Mouse (Mus musculus): Measurements from ENCODE around the gene Foxa3. TPM values are rescaled to one million over a fixed set of nuclear protein-coding genes. Genes with fewer than 3 reads are reported as not detected.
"Not testable (repeated sequence)": the region's sequence is repeated elsewhere in the genome, so short reads cannot be mapped to it uniquely, and the experiment has no call there.

Gene Foxa3
- not detected in 2 replicates for polyA plus RNA-seq (2016; fragmentation: Nextera tagmentation; extraction: Ambion mirVana)

DNA sequence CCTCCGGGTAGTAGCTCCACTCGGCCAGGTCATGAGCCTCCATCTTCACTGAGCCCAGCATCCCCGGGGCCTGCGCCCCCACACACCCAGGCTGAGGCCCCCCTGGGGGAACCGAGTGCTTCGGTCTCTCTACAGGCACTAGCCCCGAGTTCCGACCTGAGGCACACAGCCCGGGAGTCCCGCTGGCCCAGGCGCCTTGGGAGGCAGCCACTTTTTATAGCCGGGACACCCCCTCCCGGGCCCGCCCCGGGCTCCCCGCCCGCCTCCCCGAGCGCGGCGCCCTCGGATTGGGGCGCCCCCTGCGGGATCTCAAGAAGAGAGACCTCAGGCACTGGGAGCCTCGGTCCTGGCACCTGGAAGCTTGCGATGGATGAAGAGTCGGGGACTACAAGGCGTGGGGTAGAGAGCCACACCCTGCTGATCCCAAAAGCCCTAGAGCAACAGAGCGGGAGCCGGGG is at the start of gene Foxa3:
Gene Foxa3 (minus strand): TSS at position 182 of the 458 bp plus-strand sequence.
- WGBS, result 3% methylated on average over 30 of the region's 30 CpGs
- peaks cover 31% of the 10 kb centered on the region for H3K4me1 ChIP-seq
- H3K9me3 ChIP-seq (replicated peaks), result no peaks in the 10 kb centered on the region; the same call in 1 of the 2 replicates
- H3K27me3 ChIP-seq (ENCODE audit: low read depth, poor library complexity, severe bottlenecking), result peaks cover 47% of the 10 kb centered on the region
- peaks cover 5% of the 10 kb centered on the region for H3K36me3 ChIP-seq
- peak; percentile 53 for DNase-seq (ENCODE audit: low spot score)
- H3K27ac ChIP-seq, result peak within 1 kb of the TSS; percentile 92
- H3K4me3 ChIP-seq, result peak within 1 kb of the TSS; percentile 88

- WGBS, result 57% methylated on average over 3 of the region's 3 CpGs
- H3K9me3 ChIP-seq (replicated peaks); DNase-seq (ENCODE audit: low spot score); H3K27ac ChIP-seq; H3K4me1 ChIP-seq; H3K4me3 ChIP-seq; H3K36me3 ChIP-seq: not testable (repeated sequence)
- peaks cover 22% of the 10 kb centered on the region for H3K27me3 ChIP-seq (ENCODE audit: low read depth, poor library complexity, severe bottlenecking)
Measured at GRCm38 (mm10) chr7:19071024-19071423, 47.7 kb upstream of the Foxa3 start.

- Histone ChIP-seq H3K9me3 (replicated peaks) (0 out of 2 replicates have a peak, but pooled peaks cover 1% of the 10 kb centered on the region), H3K4me1 (no peaks in the 10 kb centered on the region), H3K27ac (no peak overlapping the region), H3K36me3 (no peaks in the 10 kb centered on the region), H3K4me3 (no peak overlapping the region), H3K27me3 (ENCODE audit: low read depth, poor library complexity, severe bottlenecking) (peaks cover 37% of the 10 kb centered on the region)
- 50% methylated on average over 3 of the region's 3 CpGs for WGBS
- peak; percentile 40 for DNase-seq (ENCODE audit: low spot score)
Measured at GRCm38 (mm10) chr7:19069500-19069899, 46.2 kb upstream of the Foxa3 start.

DNA sequence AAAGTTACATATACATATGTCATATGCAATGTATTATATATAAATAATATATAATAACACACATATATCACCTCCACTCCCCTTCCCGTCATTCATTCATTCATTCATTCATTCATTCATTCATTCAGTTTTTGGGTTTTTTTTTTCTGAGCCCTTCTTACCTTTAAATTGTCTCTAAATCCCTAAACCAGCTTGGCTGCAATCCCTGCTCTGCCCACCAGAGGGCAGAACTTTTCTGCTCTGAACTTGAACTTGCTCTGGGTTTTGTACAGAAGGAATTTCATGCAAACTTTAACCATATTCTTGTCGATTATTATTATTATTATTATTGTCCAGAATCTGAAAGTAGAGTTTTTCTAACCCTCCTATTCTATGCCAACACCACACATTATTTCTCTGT is 45.4 kb upstream of the Foxa3 start:
- H3K36me3 ChIP-seq, result no peaks in the 10 kb centered on the region
- H3K27me3 ChIP-seq (ENCODE audit: low read depth, poor library complexity, severe bottlenecking), result peaks cover 45% of the 10 kb centered on the region
- H3K27ac ChIP-seq, result no peak overlapping the region
- peak; percentile 83 for DNase-seq (ENCODE audit: low spot score)
- H3K4me3 ChIP-seq, result no peak overlapping the region
- 0 out of 2 replicates have a peak, but pooled peaks cover 1% of the 10 kb centered on the region for H3K9me3 ChIP-seq (replicated peaks)
- WGBS, result 6% methylated on average over 2 of the region's 2 CpGs
- no peaks in the 10 kb centered on the region for H3K4me1 ChIP-seq

- Histone ChIP-seq H3K27ac (no peak overlapping the region), H3K4me3 (no peak overlapping the region), H3K4me1 (no peaks in the 10 kb centered on the region), H3K36me3 (no peaks in the 10 kb centered on the region), H3K27me3 (ENCODE audit: low read depth, poor library complexity, severe bottlenecking) (peaks cover 49% of the 10 kb centered on the region), H3K9me3 (replicated peaks) (0 out of 2 replicates have a peak, but pooled peaks cover 1% of the 10 kb centered on the region)
- 71% methylated on average over 11 of the region's 14 CpGs for WGBS
- no peak for DNase-seq (ENCODE audit: low spot score)
Measured at GRCm38 (mm10) chr7:19067935-19068334, 44.6 kb upstream of the Foxa3 start.

DNA sequence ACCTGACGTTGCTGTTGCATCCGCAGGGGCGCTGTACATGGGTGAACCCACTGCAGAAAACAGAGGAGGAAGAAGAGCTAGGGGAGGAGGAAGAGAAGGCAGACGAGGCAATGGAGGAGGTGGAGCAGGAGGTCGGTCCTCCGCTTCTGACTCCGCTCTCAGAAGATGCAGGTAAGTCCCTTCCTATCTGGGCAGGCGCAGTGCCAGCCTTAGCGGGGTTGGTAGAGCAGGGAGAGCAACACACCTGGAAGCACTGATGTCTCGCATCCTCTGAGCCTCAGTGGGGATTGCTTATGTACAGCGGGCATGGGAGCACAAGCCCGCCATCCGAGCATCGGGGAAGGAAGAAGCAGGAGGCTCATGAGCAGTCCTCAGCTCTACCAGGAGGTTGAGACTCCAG is 43.7 kb upstream of the Foxa3 start:
- WGBS, result 48% methylated on average over 14 of the region's 14 CpGs
- 0 out of 2 replicates have a peak, but pooled peaks cover 1% of the 10 kb centered on the region for H3K9me3 ChIP-seq (replicated peaks)
- peaks cover 49% of the 10 kb centered on the region for H3K27me3 ChIP-seq (ENCODE audit: low read depth, poor library complexity, severe bottlenecking)
- no peaks in the 10 kb centered on the region for H3K4me1 ChIP-seq
- H3K36me3 ChIP-seq, result no peaks in the 10 kb centered on the region
- no peak for DNase-seq (ENCODE audit: low spot score)
- H3K27ac ChIP-seq, result no peak overlapping the region
- no peak overlapping the region for H3K4me3 ChIP-seq

DNA sequence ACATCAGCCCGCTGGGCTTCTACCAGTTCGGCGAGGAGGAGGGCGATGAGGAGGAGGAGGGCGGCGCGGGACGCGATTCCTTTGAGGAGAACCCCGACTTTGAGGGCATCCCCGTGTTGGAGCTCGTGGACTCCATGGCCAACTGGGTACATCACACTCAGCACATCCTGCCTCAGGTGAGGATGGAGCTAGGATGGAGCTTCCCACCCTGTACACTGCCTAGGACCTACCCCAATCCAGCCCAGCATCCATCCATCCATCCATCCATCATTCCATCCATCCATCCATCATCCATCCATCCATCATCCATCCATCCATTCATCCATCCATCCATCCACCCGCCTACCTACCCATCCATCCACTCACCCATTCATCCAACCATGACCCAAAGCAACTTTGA is 42.6 kb upstream of the Foxa3 start:
- Histone ChIP-seq H3K4me1 (no peaks in the 10 kb centered on the region), H3K9me3 (replicated peaks) (0 out of 2 replicates have a peak, but pooled peaks cover 1% of the 10 kb centered on the region), H3K4me3 (peak overlapping the region; percentile 15; the same call in 1 of the 2 replicates), H3K27me3 (ENCODE audit: low read depth, poor library complexity, severe bottlenecking) (peaks cover 49% of the 10 kb centered on the region), H3K27ac (no peak overlapping the region), H3K36me3 (no peaks in the 10 kb centered on the region)
- no peak for DNase-seq (ENCODE audit: low spot score)
- WGBS, result 53% methylated on average over 13 of the region's 13 CpGs

DNA sequence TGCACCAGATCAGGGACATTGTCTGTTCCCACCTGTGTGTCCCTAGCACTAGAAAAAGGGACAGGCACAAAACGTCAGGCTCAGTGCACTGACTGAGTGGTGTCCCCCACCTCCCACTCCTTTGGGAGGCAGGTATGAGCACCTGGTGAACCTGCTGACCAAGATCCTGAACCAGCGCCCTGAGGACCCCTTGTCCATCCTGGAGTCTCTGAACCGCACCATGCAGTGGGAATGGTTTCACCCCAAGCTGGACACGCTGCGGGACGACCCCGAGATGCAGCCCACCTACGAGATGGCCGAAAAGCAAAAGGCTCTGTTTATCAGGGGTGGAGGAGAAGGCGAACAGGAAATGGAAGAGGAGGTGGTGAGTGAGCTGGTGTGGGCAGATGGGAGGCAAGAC is 34.1 kb upstream of the Foxa3 start:
- Histone ChIP-seq H3K36me3 (peaks cover 40% of the 10 kb centered on the region), H3K4me3 (no peak overlapping the region), H3K27ac (no peak overlapping the region), H3K9me3 (replicated peaks) (no peaks in the 10 kb centered on the region), H3K4me1 (peaks cover 11% of the 10 kb centered on the region), H3K27me3 (ENCODE audit: low read depth, poor library complexity, severe bottlenecking) (no peaks in the 10 kb centered on the region)
- no peak for DNase-seq (ENCODE audit: low spot score)
- 91% methylated on average over 10 of the region's 10 CpGs for WGBS

- Histone ChIP-seq H3K9me3 (replicated peaks) (no peaks in the 10 kb centered on the region), H3K27me3 (ENCODE audit: low read depth, poor library complexity, severe bottlenecking) (no peaks in the 10 kb centered on the region), H3K4me1 (peaks cover 11% of the 10 kb centered on the region), H3K27ac (no peak overlapping the region), H3K4me3 (no peak overlapping the region), H3K36me3 (peaks cover 63% of the 10 kb centered on the region)
- DNase-seq (ENCODE audit: low spot score), result no peak
- WGBS, result 95% methylated on average over 8 of the region's 8 CpGs
Measured at GRCm38 (mm10) chr7:19055108-19055507, 31.8 kb upstream of the Foxa3 start.

- Histone ChIP-seq H3K27ac (no peak overlapping the region), H3K9me3 (replicated peaks) (no peaks in the 10 kb centered on the region), H3K4me1 (peaks cover 11% of the 10 kb centered on the region), H3K4me3 (peak overlapping the region; percentile 37), H3K27me3 (ENCODE audit: low read depth, poor library complexity, severe bottlenecking) (no peaks in the 10 kb centered on the region), H3K36me3 (peaks cover 67% of the 10 kb centered on the region)
- 68% methylated on average over 9 of the region's 9 CpGs for WGBS
- DNase-seq (ENCODE audit: low spot score), result no peak
Measured at GRCm38 (mm10) chr7:19054777-19055076, 31.4 kb upstream of the Foxa3 start.

GRCm38 (mm10) chr7:19054047-19054776 is 30.9 kb upstream of the Foxa3 start, which contains the start of gene Rsph6a:
TSS of gene Rsph6a (plus strand) at chr7:19054690.
- Histone ChIP-seq H3K27ac (0 out of 2 replicates have a peak within 1 kb of the TSS, but pooled peaks have one; percentile 27), H3K36me3 (peaks cover 72% of the 10 kb centered on the region), H3K4me1 (peaks cover 11% of the 10 kb centered on the region), H3K4me3 (peak within 1 kb of the TSS; percentile 37), H3K9me3 (replicated peaks) (no peaks in the 10 kb centered on the region), H3K27me3 (ENCODE audit: low read depth, poor library complexity, severe bottlenecking) (no peaks in the 10 kb centered on the region)
- WGBS, result 26% methylated on average over 33 of the region's 33 CpGs
- peak; percentile 82 for DNase-seq (ENCODE audit: low spot score)

DNA sequence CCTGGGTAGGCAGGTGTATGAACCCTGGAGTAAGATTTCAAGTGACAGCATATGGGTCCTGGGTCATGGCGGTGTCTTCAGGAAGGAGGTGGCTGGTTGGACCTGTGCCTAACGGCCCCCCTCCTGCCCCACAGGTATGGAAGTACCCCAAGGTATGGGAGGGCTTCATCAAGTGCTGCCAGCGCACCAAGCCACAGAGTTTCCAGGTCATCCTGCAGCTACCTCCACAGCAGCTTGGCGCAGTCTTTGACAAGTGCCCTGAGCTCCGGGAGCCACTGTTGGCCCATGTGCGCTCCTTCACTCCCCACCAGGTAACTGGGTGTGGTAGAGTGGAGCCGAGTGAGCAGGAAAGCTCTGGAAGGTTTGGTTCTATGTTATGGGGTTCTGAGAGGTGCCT is 29.8 kb upstream of the Foxa3 start:
- Histone ChIP-seq H3K27ac (no peak overlapping the region), H3K9me3 (replicated peaks) (no peaks in the 10 kb centered on the region), H3K27me3 (ENCODE audit: low read depth, poor library complexity, severe bottlenecking) (no peaks in the 10 kb centered on the region), H3K36me3 (peaks cover 83% of the 10 kb centered on the region), H3K4me1 (peaks cover 11% of the 10 kb centered on the region), H3K4me3 (no peak overlapping the region)
- DNase-seq (ENCODE audit: low spot score), result no peak
- 91% methylated on average over 7 of the region's 7 CpGs for WGBS

- H3K36me3 ChIP-seq, result peaks cover 89% of the 10 kb centered on the region
- peaks cover 11% of the 10 kb centered on the region for H3K4me1 ChIP-seq
- H3K9me3 ChIP-seq (replicated peaks), result no peaks in the 10 kb centered on the region
- H3K27ac ChIP-seq, result no peak overlapping the region
- no peak overlapping the region for H3K4me3 ChIP-seq
- no peak for DNase-seq (ENCODE audit: low spot score)
- H3K27me3 ChIP-seq (ENCODE audit: low read depth, poor library complexity, severe bottlenecking), result no peaks in the 10 kb centered on the region
- 91% methylated on average over 15 of the region's 15 CpGs for WGBS
Measured at GRCm38 (mm10) chr7:19052345-19053135, 29.2 kb upstream of the Foxa3 start.
